Mouse (Mus musculus): ENCODE results near the gene Diras2. TPM values are rescaled to one million over a fixed set of nuclear protein-coding genes. Genes with fewer than 3 reads are reported as not detected.

Gene Diras2
- polyA plus RNA-seq, 1 experiment = 4.3 TPM

DNA sequence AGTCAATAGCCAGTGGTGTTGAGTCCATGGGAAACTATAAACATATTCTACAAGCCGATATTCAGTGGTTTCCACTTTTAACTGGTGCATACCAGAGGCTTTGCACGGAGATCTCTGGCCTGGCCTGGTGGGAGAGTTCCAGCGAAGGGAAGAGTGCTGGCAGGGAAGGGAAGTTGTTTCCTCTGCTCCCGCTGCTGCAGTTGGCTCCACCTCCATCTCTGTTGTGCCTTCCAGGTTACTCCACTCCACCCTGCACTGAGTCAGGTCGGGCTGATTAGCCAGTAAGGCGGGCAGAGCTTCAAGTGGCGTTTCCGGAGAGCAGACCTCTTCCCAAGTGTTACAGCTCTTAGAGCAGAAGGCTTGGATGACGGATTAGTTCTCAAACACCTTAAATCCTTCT, 75.8 kb downstream of the Diras2 start:
- H3K4me1 ChIP-seq (ENCODE audit: control insufficient read depth, insufficient read depth, low read length) = no peaks in the 10 kb centered on the region
- 29% methylated on average over 9 of the region's 9 CpGs for WGBS
- H3K4me3 ChIP-seq (replicated peaks; ENCODE audit: extremely low read depth, low read depth, low read length) = no peak overlapping the region
- no peak for TF ChIP-seq CTCF (IDR thresholded peaks at IDR 0.05; ENCODE audit: insufficient read depth, low read length)
- TF ChIP-seq POLR2A (IDR thresholded peaks at IDR 0.05; ENCODE audit: borderline replicate concordance, extremely low read depth, low read depth, low read length) = no peak
- no peak for DNase-seq

- H3K4me3 ChIP-seq (replicated peaks; ENCODE audit: extremely low read depth, low read depth, low read length) = no peak overlapping the region
- TF ChIP-seq POLR2A (IDR thresholded peaks at IDR 0.05; ENCODE audit: borderline replicate concordance, extremely low read depth, low read depth, low read length) (no peak), CTCF (IDR thresholded peaks at IDR 0.05; ENCODE audit: insufficient read depth, low read length) (no peak)
- H3K4me1 ChIP-seq (ENCODE audit: control insufficient read depth, insufficient read depth, low read length) = no peaks in the 10 kb centered on the region
- WGBS = 67% methylated on average over 11 of the region's 11 CpGs
- no peak for DNase-seq
Measured at GRCm38 (mm10) chr13:52454708-52455250, 76.3 kb downstream of the Diras2 start.

Other genes starting within 250 kb of the Diras2 start
- gene Syk, start 51.9 kb upstream of the Diras2 start, polyA plus RNA-seq (2012; rRNA removed) = 15.7 and 19.7 TPM in 2 replicates

All from lung, adult 2 months (tissue).